Mouse (Mus musculus): ENCODE measurements around the gene Bms1. TPM values are rescaled to one million over a fixed set of nuclear protein-coding genes. Genes with fewer than 3 reads are reported as not detected.

Bms1 gene
- polyA plus RNA-seq, 1 experiment from 2014 or later, result 18.4 TPM

DNA sequence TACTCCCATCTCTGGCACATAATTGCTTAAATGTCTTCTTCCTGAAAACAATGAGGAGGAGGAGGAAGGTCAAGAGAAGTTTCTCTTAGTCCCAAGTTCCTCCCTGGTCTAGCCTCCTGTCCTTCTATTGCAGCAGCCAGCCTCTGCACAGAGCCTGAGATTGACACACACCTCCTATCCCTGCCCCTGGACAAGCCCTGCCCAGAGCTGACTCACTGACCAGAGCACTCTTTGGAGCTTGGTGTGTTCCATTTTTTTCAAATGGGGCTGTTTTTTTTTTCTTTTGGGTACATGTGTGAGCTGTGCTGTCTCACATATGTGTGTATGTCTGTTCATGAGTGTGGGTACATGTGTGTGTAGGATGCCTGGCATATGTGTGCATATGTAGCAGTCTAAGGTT, 53.5 kb downstream of the Bms1 start:
- no peak overlapping the region for H3K4me3 ChIP-seq (replicated peaks)
- no peak overlapping the region for H3K27ac ChIP-seq (replicated peaks)
- H3K36me3 ChIP-seq, result no peaks in the 10 kb centered on the region
- no peaks in the 10 kb centered on the region for H3K27me3 ChIP-seq (replicated peaks)
- ATAC-seq (ENCODE audit: low FRiP score), result no peak
- no peak overlapping the region for H3K9ac ChIP-seq (replicated peaks)
- no peaks in the 10 kb centered on the region for H3K9me3 ChIP-seq (replicated peaks)
- no peak overlapping the region for H3K4me2 ChIP-seq
- no peaks in the 10 kb centered on the region for H3K4me1 ChIP-seq

GRCm38 (mm10) chr6:118350342-118350741, 68.9 kb downstream of the Bms1 start:
- H3K4me3 ChIP-seq (replicated peaks), result no peak overlapping the region
- H3K27ac ChIP-seq (replicated peaks), result no peak overlapping the region
- H3K36me3 ChIP-seq, result no peaks in the 10 kb centered on the region
- 59% methylated on average over 12 of the region's 12 CpGs for whole genome bisulfite sequencing
- no peaks in the 10 kb centered on the region for H3K9me3 ChIP-seq (replicated peaks)
- no peak overlapping the region for H3K9ac ChIP-seq (replicated peaks)
- H3K4me1 ChIP-seq, result peaks cover 6% of the 10 kb centered on the region; the same call in 1 of the 2 replicates
- no peak for ATAC-seq (ENCODE audit: low FRiP score)
- H3K27me3 ChIP-seq (replicated peaks), result no peaks in the 10 kb centered on the region
- no peak overlapping the region for H3K4me2 ChIP-seq

DNA sequence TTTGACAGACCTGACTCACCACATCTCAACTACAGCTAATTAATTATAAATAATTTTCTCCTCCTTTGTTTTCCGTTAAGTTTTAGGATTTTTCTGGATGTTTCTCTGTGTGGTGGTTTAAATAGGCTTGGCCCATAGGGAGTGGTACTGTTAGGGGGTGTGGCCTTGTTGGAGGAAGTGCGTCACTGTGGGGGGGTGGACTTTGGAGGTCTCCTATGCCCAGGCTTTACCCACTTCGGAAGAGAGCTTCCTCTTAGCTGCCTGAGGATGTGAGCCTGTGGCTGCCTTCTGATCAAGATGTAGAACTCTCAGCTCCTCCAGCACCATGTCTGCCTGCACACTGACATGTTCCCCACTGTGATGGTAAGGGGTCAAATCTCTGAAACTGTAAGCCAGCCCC, 71.1 kb downstream of the Bms1 start:
- H3K9ac ChIP-seq (replicated peaks), result no peak overlapping the region
- 82% methylated on average over 3 of the region's 3 CpGs for WGBS
- no peak overlapping the region for H3K27ac ChIP-seq (replicated peaks)
- no peaks in the 10 kb centered on the region for H3K9me3 ChIP-seq (replicated peaks)
- no peaks in the 10 kb centered on the region for H3K27me3 ChIP-seq (replicated peaks)
- ATAC-seq (ENCODE audit: low FRiP score), result no peak
- no peak overlapping the region for H3K4me2 ChIP-seq
- H3K4me1 ChIP-seq, result peaks cover 7% of the 10 kb centered on the region; the same call in 1 of the 2 replicates
- no peak overlapping the region for H3K4me3 ChIP-seq (replicated peaks)
- no peaks in the 10 kb centered on the region for H3K36me3 ChIP-seq

GRCm38 (mm10) chr6:118347291-118347690, 72.0 kb downstream of the Bms1 start:
- Histone ChIP-seq H3K36me3 (no peaks in the 10 kb centered on the region), H3K4me2 (no peak overlapping the region), H3K9me3 (replicated peaks) (no peaks in the 10 kb centered on the region), H3K4me1 (peaks cover 7% of the 10 kb centered on the region; the same call in 1 of the 2 replicates), H3K4me3 (replicated peaks) (no peak overlapping the region), H3K27ac (replicated peaks) (no peak overlapping the region), H3K9ac (replicated peaks) (no peak overlapping the region), H3K27me3 (replicated peaks) (no peaks in the 10 kb centered on the region)
- ATAC-seq (ENCODE audit: low FRiP score), result no peak
- 90% methylated on average over 8 of the region's 8 CpGs for WGBS

DNA sequence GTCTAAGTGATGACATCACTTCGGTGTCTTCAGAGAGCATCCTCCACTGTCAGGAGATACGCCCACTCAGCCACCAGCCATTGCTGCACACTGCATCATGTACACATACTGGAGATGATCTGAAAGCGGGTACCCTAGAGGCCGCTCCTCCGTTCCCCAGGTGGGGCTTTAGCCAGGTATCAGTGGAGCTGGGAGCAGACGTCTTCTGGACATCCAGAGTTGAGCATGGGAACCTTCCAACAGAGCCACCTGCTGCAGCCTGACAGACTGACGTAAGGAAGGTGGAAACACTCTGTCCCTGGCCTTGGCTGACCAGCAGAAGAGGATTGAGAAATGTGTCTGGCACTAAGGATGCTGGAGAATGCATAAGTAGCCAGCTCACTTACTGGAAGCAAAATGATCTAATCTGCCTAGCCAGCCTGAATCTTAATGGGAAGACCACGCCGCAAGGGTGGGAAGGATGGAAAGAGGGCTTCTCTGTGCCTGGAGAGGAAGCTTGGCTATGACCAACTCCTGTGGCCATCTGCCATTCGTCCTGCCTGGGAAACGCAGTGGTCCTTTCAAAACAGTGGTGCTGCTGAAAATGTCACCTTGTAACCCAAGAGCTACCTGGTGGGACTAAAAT, 77.3 kb downstream of the Bms1 start:
- Histone ChIP-seq H3K4me1 (peaks cover 17% of the 10 kb centered on the region), H3K27me3 (replicated peaks) (no peaks in the 10 kb centered on the region), H3K4me2 (no peak overlapping the region), H3K9ac (replicated peaks) (no peak overlapping the region), H3K27ac (replicated peaks) (no peak overlapping the region), H3K9me3 (replicated peaks) (no peaks in the 10 kb centered on the region), H3K36me3 (no peaks in the 10 kb centered on the region), H3K4me3 (replicated peaks) (no peak overlapping the region)
- no peak for ATAC-seq (ENCODE audit: low FRiP score)
- 91% methylated on average over 11 of the region's 11 CpGs for WGBS

DNA sequence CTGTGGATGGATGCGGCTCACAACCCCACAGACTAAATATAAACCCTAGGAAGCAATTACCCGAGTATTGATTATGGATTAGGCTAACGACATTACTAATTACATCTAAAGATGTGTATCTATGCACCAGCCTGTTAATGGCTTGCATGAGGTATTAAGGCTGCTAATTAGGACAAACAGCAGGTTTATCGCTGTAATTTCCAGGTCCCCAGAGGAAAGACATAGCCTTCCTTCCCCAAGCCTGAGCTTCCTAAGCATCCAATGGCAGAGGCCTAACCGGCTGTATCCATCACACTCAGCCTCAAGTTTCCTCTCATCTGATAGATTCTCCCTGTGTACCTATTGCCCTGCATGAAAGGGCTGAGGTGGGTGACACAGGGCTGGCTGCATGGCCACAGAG, 81.6 kb downstream of the Bms1 start:
- 47% methylated on average over 5 of the region's 5 CpGs for WGBS

GRCm38 (mm10) chr6:118336541-118337480, 82.5 kb downstream of the Bms1 start:
- Histone ChIP-seq H3K36me3 (no peaks in the 10 kb centered on the region), H3K9me3 (replicated peaks) (no peaks in the 10 kb centered on the region), H3K4me1 (peaks cover 23% of the 10 kb centered on the region), H3K27me3 (replicated peaks) (no peaks in the 10 kb centered on the region), H3K9ac (replicated peaks) (no peak overlapping the region), H3K27ac (replicated peaks) (peak overlapping the region; percentile 23; the same call in 1 of the 2 replicates), H3K4me2 (no peak overlapping the region), H3K4me3 (replicated peaks) (no peak overlapping the region)
- ATAC-seq (ENCODE audit: low FRiP score), result no peak; the same call in 1 of the 2 replicates
- WGBS, result 61% methylated on average over 14 of the region's 14 CpGs

More for the DNA sequence above, 81.6 kb downstream of the Bms1 start:
- no peak for ATAC-seq (ENCODE audit: low FRiP score)
- no peak overlapping the region for H3K4me2 ChIP-seq
- H3K27ac ChIP-seq (replicated peaks), result no peak overlapping the region
- H3K9ac ChIP-seq (replicated peaks), result no peak overlapping the region
- H3K4me3 ChIP-seq (replicated peaks), result no peak overlapping the region
- H3K36me3 ChIP-seq, result no peaks in the 10 kb centered on the region
- H3K9me3 ChIP-seq (replicated peaks), result no peaks in the 10 kb centered on the region
- peaks cover 23% of the 10 kb centered on the region for H3K4me1 ChIP-seq
- no peaks in the 10 kb centered on the region for H3K27me3 ChIP-seq (replicated peaks)

- H3K27me3 ChIP-seq (replicated peaks), result no peaks in the 10 kb centered on the region
- H3K36me3 ChIP-seq, result no peaks in the 10 kb centered on the region
- no peak overlapping the region for H3K9ac ChIP-seq (replicated peaks)
- ATAC-seq (ENCODE audit: low FRiP score), result no peak
- H3K9me3 ChIP-seq (replicated peaks), result no peaks in the 10 kb centered on the region
- H3K27ac ChIP-seq (replicated peaks), result peak overlapping the region; percentile 23; the same call in 1 of the 2 replicates
- H3K4me3 ChIP-seq (replicated peaks), result no peak overlapping the region
- 60% methylated on average over 5 of the region's 5 CpGs for WGBS
- H3K4me1 ChIP-seq, result peaks cover 23% of the 10 kb centered on the region
- H3K4me2 ChIP-seq, result no peak overlapping the region
These were observed 83.3 kb downstream of the Bms1 start for GRCm38 (mm10) chr6:118335934-118336450.

GRCm38 (mm10) chr6:118333861-118334260, 85.4 kb downstream of the Bms1 start:
- WGBS, result 91% methylated on average over 9 of the region's 9 CpGs
- Histone ChIP-seq H3K4me2 (no peak overlapping the region), H3K4me1 (peaks cover 23% of the 10 kb centered on the region), H3K27ac (replicated peaks) (no peak overlapping the region), H3K9ac (replicated peaks) (no peak overlapping the region), H3K36me3 (no peaks in the 10 kb centered on the region), H3K27me3 (replicated peaks) (no peaks in the 10 kb centered on the region), H3K9me3 (replicated peaks) (no peaks in the 10 kb centered on the region), H3K4me3 (replicated peaks) (no peak overlapping the region)
- ATAC-seq (ENCODE audit: low FRiP score), result no peak

Data from neural tube, embryonic 15.5 days (tissue).